Mouse (Mus musculus) CH12.LX (cell line): ENCODE results near the gene Serpinb1a.
"Not testable (repeated sequence)": the region's sequence is repeated elsewhere in the genome, so short reads cannot be mapped to it uniquely, and the experiment has no call there.

ENCODE experiments used
- CHD2 ChIP-seq: IDR thresholded peaks from 2 replicates; pipeline ENCODE4 v1.6.1; 2011; ENCODE audit warnings: low read length, improper control_type of control experiment
- CTCF ChIP-seq, 2 experiments: IDR thresholded peaks in 1 of 2; conservative IDR thresholded peaks in 1 of 2; 2 replicates each; pipeline ENCODE4 v1.5.1; 2011 to 2012; ENCODE audit warnings: low read depth in 2 of 2, low read length in 2 of 2, improper control_type of control experiment in 1 of 2, inconsistent platforms in 1 of 2, mild to moderate bottlenecking in 1 of 2, moderate library complexity in 1 of 2
- EP300 ChIP-seq: IDR thresholded peaks from 2 replicates; pipeline ENCODE4 v1.6.1; 2011; ENCODE audit warnings: low read length, improper control_type of control experiment
- MXI1 ChIP-seq: IDR thresholded peaks from 2 replicates; pipeline ENCODE4 v1.6.1; 2011; ENCODE audit warnings: mild to moderate bottlenecking, low read depth, low read length, improper control_type of control experiment
- ZMIZ1 ChIP-seq: IDR thresholded peaks from 2 replicates; pipeline ENCODE4 v1.6.1; 2012; ENCODE audit warnings: low read depth, mild to moderate bottlenecking, inconsistent platforms, low read length, improper control_type of control experiment

- TF ChIP-seq EP300; ZMIZ1; CTCF (conservative IDR thresholded peaks at IDR 0.05 in 1 of 2, IDR thresholded peaks at IDR 0.05 in 1 of 2; ENCODE audit: low read depth in 2 of 2, low read length in 2 of 2); CHD2; MXI1: not testable (repeated sequence)
Observed at GRCm38 (mm10) chr13:32899114-32899513, 48.1 kb upstream of the Serpinb1a start.
